Mouse (Mus musculus): ENCODE data around the gene Sgsm3. TPM values are rescaled to one million over a fixed set of nuclear protein-coding genes. Genes with fewer than 3 reads are reported as not detected.
A peak's percentile ranks its signal among the peaks of the same experiment; 100 is the strongest.

Sgsm3 gene
- total and polyA plus RNA-seq, 2 experiments from 2014 or later = 7.8 to 35.6 TPM

GRCm38 (mm10) chr15:81035417-81036162 lies 58.0 kb downstream of the Sgsm3 start:
- ATAC-seq (ENCODE audit: insufficient read depth, low read depth) (peak; percentile 52), DNase-seq (ENCODE audit: low spot score) (peak; percentile 19)
- no peaks in the 10 kb centered on the region for H3K27me3 ChIP-seq (ENCODE audit: control insufficient read depth, insufficient read depth, low read length)
- TF ChIP-seq EP300 (IDR thresholded peaks at IDR 0.05; ENCODE audit: low read depth) (no peak), CTCF (IDR thresholded peaks at IDR 0.05; ENCODE audit: low read depth) (no peak)
- no peak overlapping the region for H3K4me2 ChIP-seq (ENCODE audit: low read depth, low read length)
- H3K27ac ChIP-seq (ENCODE audit: low read depth) = peak overlapping the region; percentile 60
- H3K9ac ChIP-seq (replicated peaks; ENCODE audit: low read depth, low read length) = no peak overlapping the region
- no peaks in the 10 kb centered on the region for H3K9me3 ChIP-seq (replicated peaks; ENCODE audit: control insufficient read depth, low read length)
- H3K4me1 ChIP-seq (ENCODE audit: control insufficient read depth, insufficient read depth) = peaks cover 18% of the 10 kb centered on the region; the same call in 1 of the 2 replicates
- H3K36me3 ChIP-seq (replicated peaks; ENCODE audit: control insufficient read depth, insufficient read depth, low read length) = no peaks in the 10 kb centered on the region
- no peak overlapping the region for H3K4me3 ChIP-seq (ENCODE audit: low read depth, low read length)
- WGBS = 54% methylated on average over 12 of the region's 12 CpGs

- Histone ChIP-seq H3K9me3 (replicated peaks; ENCODE audit: control insufficient read depth, low read length) (no peaks in the 10 kb centered on the region), H3K9ac (replicated peaks; ENCODE audit: low read depth, low read length) (no peak overlapping the region), H3K4me3 (ENCODE audit: low read depth, low read length) (no peak overlapping the region), H3K27ac (ENCODE audit: low read depth) (no peak overlapping the region), H3K4me2 (ENCODE audit: low read depth, low read length) (no peak overlapping the region), H3K27me3 (ENCODE audit: control insufficient read depth, insufficient read depth, low read length) (no peaks in the 10 kb centered on the region), H3K4me1 (ENCODE audit: control insufficient read depth, insufficient read depth) (peaks cover 18% of the 10 kb centered on the region; the same call in 1 of the 2 replicates), H3K36me3 (replicated peaks; ENCODE audit: control insufficient read depth, insufficient read depth, low read length) (no peaks in the 10 kb centered on the region)
- ATAC-seq (ENCODE audit: insufficient read depth, low read depth) (no peak), DNase-seq (ENCODE audit: low spot score) (no peak)
- no peak for TF ChIP-seq CTCF (IDR thresholded peaks at IDR 0.05; ENCODE audit: low read depth)
- TF ChIP-seq EP300 (IDR thresholded peaks at IDR 0.05; ENCODE audit: low read depth) = no peak
- 84% methylated on average over 5 of the region's 5 CpGs for WGBS
Measured at GRCm38 (mm10) chr15:81038419-81038818, 60.9 kb downstream of the Sgsm3 start.

GRCm38 (mm10) chr15:81041767-81042166 lies 64.2 kb downstream of the Sgsm3 start:
- H3K4me2 ChIP-seq (ENCODE audit: low read depth, low read length) = no peak overlapping the region
- TF ChIP-seq EP300 (IDR thresholded peaks at IDR 0.05; ENCODE audit: low read depth) = no peak
- TF ChIP-seq CTCF (IDR thresholded peaks at IDR 0.05; ENCODE audit: low read depth) = no peak
- H3K9ac ChIP-seq (replicated peaks; ENCODE audit: low read depth, low read length) = no peak overlapping the region
- H3K4me3 ChIP-seq (ENCODE audit: low read depth, low read length) = no peak overlapping the region
- 55% methylated on average over 4 of the region's 4 CpGs for WGBS
- no peaks in the 10 kb centered on the region for H3K4me1 ChIP-seq (ENCODE audit: control insufficient read depth, insufficient read depth)
- no peak overlapping the region for H3K27ac ChIP-seq (ENCODE audit: low read depth)
- no peaks in the 10 kb centered on the region for H3K9me3 ChIP-seq (replicated peaks; ENCODE audit: control insufficient read depth, low read length)
- no peaks in the 10 kb centered on the region for H3K27me3 ChIP-seq (ENCODE audit: control insufficient read depth, insufficient read depth, low read length)
- ATAC-seq (ENCODE audit: insufficient read depth, low read depth) = no peak
- DNase-seq (ENCODE audit: low spot score) = no peak
- peaks cover 7% of the 10 kb centered on the region; the same call in 1 of the 2 replicates for H3K36me3 ChIP-seq (replicated peaks; ENCODE audit: control insufficient read depth, insufficient read depth, low read length)

GRCm38 (mm10) chr15:81042276-81042931 lies 64.8 kb downstream of the Sgsm3 start:
- ATAC-seq (ENCODE audit: insufficient read depth, low read depth) = no peak
- Histone ChIP-seq H3K4me1 (ENCODE audit: control insufficient read depth, insufficient read depth) (no peaks in the 10 kb centered on the region), H3K36me3 (replicated peaks; ENCODE audit: control insufficient read depth, insufficient read depth, low read length) (peaks cover 7% of the 10 kb centered on the region; the same call in 1 of the 2 replicates), H3K27ac (ENCODE audit: low read depth) (no peak overlapping the region), H3K4me3 (ENCODE audit: low read depth, low read length) (no peak overlapping the region), H3K27me3 (ENCODE audit: control insufficient read depth, insufficient read depth, low read length) (no peaks in the 10 kb centered on the region), H3K9me3 (replicated peaks; ENCODE audit: control insufficient read depth, low read length) (no peaks in the 10 kb centered on the region), H3K4me2 (ENCODE audit: low read depth, low read length) (no peak overlapping the region), H3K9ac (replicated peaks; ENCODE audit: low read depth, low read length) (no peak overlapping the region)
- DNase-seq (ENCODE audit: low spot score) = no peak
- peak; percentile 23 for TF ChIP-seq CTCF (IDR thresholded peaks at IDR 0.05; ENCODE audit: low read depth)
- TF ChIP-seq EP300 (IDR thresholded peaks at IDR 0.05; ENCODE audit: low read depth) = no peak
- WGBS = 60% methylated on average over 13 of the region's 13 CpGs

GRCm38 (mm10) chr15:81044446-81044845 lies 66.9 kb downstream of the Sgsm3 start:
- 90% methylated on average over 9 of the region's 9 CpGs for WGBS
- H3K27me3 ChIP-seq (ENCODE audit: control insufficient read depth, insufficient read depth, low read length) = no peaks in the 10 kb centered on the region
- no peak overlapping the region for H3K9ac ChIP-seq (replicated peaks; ENCODE audit: low read depth, low read length)
- peaks cover 7% of the 10 kb centered on the region; the same call in 1 of the 2 replicates for H3K36me3 ChIP-seq (replicated peaks; ENCODE audit: control insufficient read depth, insufficient read depth, low read length)
- H3K27ac ChIP-seq (ENCODE audit: low read depth) = no peak overlapping the region
- DNase-seq (ENCODE audit: low spot score) (no peak), ATAC-seq (ENCODE audit: insufficient read depth, low read depth) (no peak)
- TF ChIP-seq CTCF (IDR thresholded peaks at IDR 0.05; ENCODE audit: low read depth) (no peak), EP300 (IDR thresholded peaks at IDR 0.05; ENCODE audit: low read depth) (no peak)
- H3K4me3 ChIP-seq (ENCODE audit: low read depth, low read length) = peak overlapping the region; percentile 15; the same call in 1 of the 2 replicates
- H3K9me3 ChIP-seq (replicated peaks; ENCODE audit: control insufficient read depth, low read length) = no peaks in the 10 kb centered on the region
- H3K4me1 ChIP-seq (ENCODE audit: control insufficient read depth, insufficient read depth) = no peaks in the 10 kb centered on the region
- peak overlapping the region; percentile 24; the same call in 1 of the 2 replicates for H3K4me2 ChIP-seq (ENCODE audit: low read depth, low read length)
